Mouse (Mus musculus) forebrain, embryonic 15.5 days (tissue): ENCODE data around the gene Olfr723. TPM values are rescaled to one million over a fixed set of nuclear protein-coding genes. Genes with fewer than 3 reads are reported as not detected.
"Not testable (repeated sequence)": the region's sequence is repeated elsewhere in the genome, so short reads cannot be mapped to it uniquely, and the experiment has no call there.

Source experiments
- ATAC-seq: fragments of 200-750 bp; cut with Nextera tagmentation; replicated peaks from 2 replicates; pipeline ENCODE4 v1.8.0; 2017; ENCODE audit warnings: mild to moderate bottlenecking, moderate TSS enrichment, moderate library complexity
- H3K27ac ChIP-seq: fragments of 300-500 bp; sonication (generic); replicated peaks from 2 replicates; pipeline ENCODE4 v1.5.1; 2015; ENCODE audit warnings: mild to moderate bottlenecking, inconsistent platforms
- H3K27me3 ChIP-seq: fragments of 300-500 bp; sonication (generic); 2 replicates; pipeline ENCODE4 v1.6.1; 2015; ENCODE audit warnings: inconsistent platforms
- H3K36me3 ChIP-seq: fragments of 300-500 bp; sonication (generic); 2 replicates; pipeline ENCODE4 v1.6.1; 2015; ENCODE audit warnings: mild to moderate bottlenecking, inconsistent platforms
- H3K4me1 ChIP-seq: fragments of 300-500 bp; sonication (generic); 2 replicates; pipeline ENCODE4 v1.6.1; 2015; ENCODE audit warnings: inconsistent platforms
- H3K4me2 ChIP-seq: fragments of 300-500 bp; sonication (generic); replicated peaks from 2 replicates; pipeline ENCODE4 v1.6.1; 2015; ENCODE audit warnings: mild to moderate bottlenecking, inconsistent platforms
- H3K4me3 ChIP-seq: fragments of 300-500 bp; sonication (generic); 2 replicates; pipeline ENCODE4 v1.5.1; 2015; ENCODE audit warnings: mild to moderate bottlenecking, inconsistent platforms
- H3K9ac ChIP-seq: fragments of 300-500 bp; sonication (generic); replicated peaks from 2 replicates; pipeline ENCODE4 v1.6.1; 2015; ENCODE audit warnings: mild to moderate bottlenecking, inconsistent platforms
- H3K9me3 ChIP-seq: fragments of 300-500 bp; sonication (generic); 2 replicates; pipeline ENCODE4 v1.6.1; 2016; ENCODE audit warnings: inconsistent platforms
- WGBS: fragments of 180-500 bp; shearing (Covaris S2); methylation state at CpG from one replicate; pipeline ENCODE4 v1.1.7; 2015; ENCODE audit warnings: mixed read lengths; 5-methylcytosine and 5-hydroxymethylcytosine counted together
- polyA plus RNA-seq: library from polyadenylated mRNA; unstranded; fragments of >200 nt; fragmentation: Nextera tagmentation; extraction: Ambion mirVana; gene quantifications from 2 replicates; pipeline ENCODE4 v1.2.1, GENCODE M21; 2015

The Olfr723 gene
- not detected in 2 replicates for polyA plus RNA-seq

- not testable (repeated sequence) for ATAC-seq, H3K4me2 ChIP-seq, H3K4me1 ChIP-seq, H3K27me3 ChIP-seq, H3K9ac ChIP-seq, H3K36me3 ChIP-seq, H3K4me3 ChIP-seq, H3K27ac ChIP-seq, H3K9me3 ChIP-seq
These were observed at the start of gene Olfr723 for GRCm38 (mm10) chr14:49931687-49932086. Gene Olfr723 (minus strand): TSS chr14:49931787.

- H3K27ac ChIP-seq, H3K4me2 ChIP-seq, ATAC-seq, H3K4me3 ChIP-seq, H3K4me1 ChIP-seq, H3K9me3 ChIP-seq, H3K9ac ChIP-seq, H3K36me3 ChIP-seq, H3K27me3 ChIP-seq: not testable (repeated sequence)
- 69% methylated on average over 1 of the region's 1 CpGs for WGBS
These were observed 31.6 kb upstream of the Olfr723 start, which contains the start of gene Olfr724 for GRCm38 (mm10) chr14:49963174-49963573. Gene Olfr724 (minus strand): TSS chr14:49963274.

- H3K27ac ChIP-seq = no peak overlapping the region
- 62% methylated on average over 2 of the region's 2 CpGs for WGBS
- no peak for ATAC-seq
- no peaks in the 10 kb centered on the region for H3K4me1 ChIP-seq
- H3K4me3 ChIP-seq = no peak overlapping the region
- no peak overlapping the region for H3K9ac ChIP-seq
- no peak overlapping the region for H3K4me2 ChIP-seq
- no peaks in the 10 kb centered on the region for H3K9me3 ChIP-seq
- no peaks in the 10 kb centered on the region for H3K36me3 ChIP-seq
- H3K27me3 ChIP-seq = no peaks in the 10 kb centered on the region
These were observed 24.3 kb upstream of the Olfr723 start for GRCm38 (mm10) chr14:49955890-49956289.

GRCm38 (mm10) chr14:49901899-49902298 is 29.7 kb downstream of the Olfr723 start, which contains the start of gene Olfr722:
Gene Olfr722 (minus strand): TSS chr14:49901999.
- Histone ChIP-seq H3K9ac (no peak within 1 kb of the TSS), H3K27ac (no peak within 1 kb of the TSS), H3K9me3 (no peaks in the 10 kb centered on the region), H3K36me3 (no peaks in the 10 kb centered on the region), H3K27me3 (no peaks in the 10 kb centered on the region), H3K4me1 (no peaks in the 10 kb centered on the region), H3K4me3 (no peak within 1 kb of the TSS), H3K4me2 (no peak within 1 kb of the TSS)
- no peak for ATAC-seq

Other genes with a start within 250 kb of the Olfr723 start
- gene Armh4, start 148.4 kb downstream of the Olfr723 start, polyA plus RNA-seq = 14.7 and 16.2 TPM in 2 replicates
- not detected in 2 replicates for gene Olfr722, start 29.8 kb downstream of the Olfr723 start, polyA plus RNA-seq
- not detected in 2 replicates for gene Olfr724, start 31.5 kb upstream of the Olfr723 start, polyA plus RNA-seq
- gene Olfr725, start 108.6 kb upstream of the Olfr723 start, polyA plus RNA-seq = not detected in 2 replicates
- gene Olfr726, start 159.2 kb upstream of the Olfr723 start, polyA plus RNA-seq = not detected in 2 replicates
- not detected in 2 replicates for gene Olfr727, start 191.4 kb upstream of the Olfr723 start, polyA plus RNA-seq
- gene Olfr728, start 210.9 kb upstream of the Olfr723 start, polyA plus RNA-seq = not detected in 2 replicates
- not detected in 2 replicates for gene Olfr729, start 221.1 kb upstream of the Olfr723 start, polyA plus RNA-seq